Comparison of ENCODE assay signal across 10 mouse cellular contexts in the genomic region with DNA sequence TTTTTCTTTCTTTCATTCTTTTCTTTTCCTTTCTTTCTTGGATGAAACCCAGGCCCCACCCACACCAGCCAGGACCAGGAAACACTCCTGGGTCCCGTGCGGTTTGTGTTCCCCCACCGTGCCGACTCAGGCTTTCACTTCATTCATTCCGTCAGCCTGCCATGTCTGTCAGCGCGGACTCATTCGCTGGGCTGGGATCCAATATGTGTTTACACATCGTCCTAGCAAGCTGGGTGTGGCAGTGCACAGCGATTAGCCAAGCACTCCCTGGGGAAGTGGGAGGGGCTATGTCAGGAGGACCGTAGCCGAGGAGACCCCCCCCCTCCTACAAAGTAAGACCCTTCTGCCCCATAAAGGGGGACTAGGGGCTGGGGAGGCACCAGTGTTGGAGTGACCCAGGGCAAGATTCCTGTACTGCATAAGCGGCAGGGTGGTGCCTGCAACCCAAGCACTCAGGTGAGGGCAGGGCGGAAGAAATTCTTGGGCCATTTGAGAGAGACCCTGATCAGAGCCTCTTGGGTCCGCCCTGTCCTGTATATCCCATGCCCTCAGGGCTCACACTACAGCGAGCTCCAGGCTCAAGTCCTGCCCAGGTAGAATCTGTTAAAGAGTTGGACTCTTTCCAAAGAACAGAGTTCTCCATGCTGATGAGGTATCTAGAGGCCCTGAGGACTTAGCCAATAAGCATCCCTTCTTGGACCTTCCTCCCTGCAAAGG. TPM values are rescaled to one million over a fixed set of nuclear protein-coding genes. Genes with fewer than 3 reads are reported as not detected.
DNase-seq lines count a peak whose midpoint lies in the region; ATAC-seq and TF ChIP-seq lines count a peak whose summit lies in the region.
"Had no signal": no experiment of that assay in that cellular context is flagged by ENCODE, and none has a peak within 500 bp of the region (broad histone marks: within the 10 kb centered on the region; RNA-seq: fewer than 3 reads in every experiment).

No protein-coding gene starts in this region.

- no peak overlapping the region for H3K9ac ChIP-seq in hindbrain, embryonic 14.5 days
- H3K9ac ChIP-seq in ES-Bruce4 (ENCODE audit: low read depth, poor library complexity, severe bottlenecking): no peak overlapping the region

- H3K36me3 ChIP-seq in hindbrain, embryonic 14.5 days (replicated peaks; ENCODE audit: control insufficient read depth, insufficient read depth): no peaks in the 10 kb centered on the region
- H3K36me3 ChIP-seq in hindbrain, embryonic 10.5 days: no peaks in the 10 kb centered on the region
- no peaks in the 10 kb centered on the region for H3K36me3 ChIP-seq in ES-Bruce4 (ENCODE audit: control insufficient read depth, insufficient read depth, low read length, poor library complexity, severe bottlenecking)

- no peak for ATAC-seq in hindbrain, embryonic 14.5 days (ENCODE audit: low FRiP score)
- ATAC-seq in frontal cortex, adult (ENCODE audit: low TSS enrichment): no peak
- ATAC-seq: Patski had no signal

- 57% methylated on average over 16 of the region's 16 CpGs for WGBS in hindbrain, embryonic 14.5 days
- 75% methylated on average over 16 of the region's 16 CpGs for WGBS in hindbrain, embryonic 10.5 days

- no peak for DNase-seq in hindbrain, embryonic 14.5 days (ENCODE audit: low spot score)
- DNase-seq in hindbrain, embryonic 10.5 days (ENCODE audit: low spot score): no peak
- peak; percentile 65 for DNase-seq in fibroblast of lung, adult 2 months (ENCODE audit: low read depth)
- peak; percentile 84 to 92 for DNase-seq in lung, adult 18-20 months
- DNase-seq in kidney, adult 11 months: no peak
- no peak for DNase-seq in ovary, postnatal 10 days (ENCODE audit: low spot score)
- DNase-seq: cerebellum, postnatal 10 days had no signal

- no peaks in the 10 kb centered on the region for H3K27me3 ChIP-seq in hindbrain, embryonic 14.5 days (ENCODE audit: control insufficient read depth, insufficient read depth, low read length)
- H3K27me3 ChIP-seq in hindbrain, embryonic 10.5 days (ENCODE audit: insufficient read depth, poor library complexity, severe bottlenecking): no peaks in the 10 kb centered on the region
- no peaks in the 10 kb centered on the region for H3K27me3 ChIP-seq in ES-Bruce4 (ENCODE audit: control insufficient read depth, insufficient read depth, low read length, poor library complexity, severe bottlenecking)
- H3K27me3 ChIP-seq: Patski had no signal

- H3K27ac ChIP-seq in hindbrain, embryonic 14.5 days: no peak overlapping the region
- no peak overlapping the region for H3K27ac ChIP-seq in hindbrain, embryonic 10.5 days
- H3K27ac ChIP-seq in ES-Bruce4 (ENCODE audit: insufficient read depth, low read length): peak overlapping the region; percentile 33; the same call in 1 of the 2 replicates

- TF ChIP-seq EP300 in ES-Bruce4 (IDR thresholded peaks at IDR 0.05; ENCODE audit: insufficient read depth, low read depth, low read length): no peak

- no peak for TF ChIP-seq CTCF in ES-Bruce4 (IDR thresholded peaks at IDR 0.05; ENCODE audit: low read depth, low read length)

- H3K4me1 ChIP-seq in hindbrain, embryonic 14.5 days (replicated peaks; ENCODE audit: control insufficient read depth, insufficient read depth, low read length): no peaks in the 10 kb centered on the region
- peaks cover 5% of the 10 kb centered on the region; the same call in 1 of the 2 replicates for H3K4me1 ChIP-seq in hindbrain, embryonic 10.5 days (replicated peaks)
- no peaks in the 10 kb centered on the region for H3K4me1 ChIP-seq in ES-Bruce4 (ENCODE audit: control insufficient read depth, insufficient read depth, low read length)

- TF ChIP-seq POLR2A in ES-Bruce4 (IDR thresholded peaks at IDR 0.05; ENCODE audit: insufficient read depth, low read length): no peak

- peak overlapping the region; percentile 12; the same call in 1 of the 2 replicates for H3K4me2 ChIP-seq in hindbrain, embryonic 14.5 days (replicated peaks)

- H3K9me3 ChIP-seq in hindbrain, embryonic 14.5 days (ENCODE audit: control insufficient read depth, low read length): no peaks in the 10 kb centered on the region
- no peaks in the 10 kb centered on the region for H3K9me3 ChIP-seq in hindbrain, embryonic 10.5 days
- H3K9me3 ChIP-seq in ES-Bruce4 (replicated peaks; ENCODE audit: control insufficient read depth, insufficient read depth, low read length, poor library complexity, severe bottlenecking): no peaks in the 10 kb centered on the region

- H3K4me3 ChIP-seq in hindbrain, embryonic 14.5 days (replicated peaks; ENCODE audit: low read length): no peak overlapping the region
- H3K4me3 ChIP-seq in hindbrain, embryonic 10.5 days: no peak overlapping the region
- peak overlapping the region; percentile 11; the same call in 1 of the 2 replicates for H3K4me3 ChIP-seq in ES-Bruce4 (ENCODE audit: low read depth, low read length)

RNA-seq across cellular contexts. Expression of a gene that starts 20.9 kb away (rescaled TPM):
- 0.78 and 1.1 TPM in 2 replicates for polyA plus RNA-seq in hindbrain, embryonic 14.5 days (2014; fragmentation: Nextera tagmentation; extraction: Ambion mirVana)
- 1.7 and 4.3 TPM in 2 replicates for polyA plus RNA-seq in hindbrain, embryonic 10.5 days (2016; fragmentation: Nextera tagmentation; extraction: Ambion mirVana)
- 7.5 and 8.3 TPM in 2 replicates for polyA plus RNA-seq in ES-Bruce4 (2011; ENCODE audit: insufficient read depth, insufficient read length, low read depth, missing spikeins)

RNA-seq across cellular contexts. Expression of a gene that starts 40.9 kb away (rescaled TPM):
- 0.64 and 0.95 TPM in 2 replicates for polyA plus RNA-seq in hindbrain, embryonic 14.5 days (2014; fragmentation: Nextera tagmentation; extraction: Ambion mirVana)
- polyA plus RNA-seq in hindbrain, embryonic 10.5 days (2016; fragmentation: Nextera tagmentation; extraction: Ambion mirVana): 3.3 and 4.4 TPM in 2 replicates
- 44.7 and 51.3 TPM in 2 replicates for polyA plus RNA-seq in ES-Bruce4 (2011; ENCODE audit: insufficient read depth, insufficient read length, low read depth, missing spikeins)

RNA-seq across cellular contexts. Expression of a gene that starts 46.4 kb away (rescaled TPM):
- 6.0 and 7.6 TPM in 2 replicates for polyA plus RNA-seq in hindbrain, embryonic 14.5 days (2014; fragmentation: Nextera tagmentation; extraction: Ambion mirVana)
- polyA plus RNA-seq in hindbrain, embryonic 10.5 days (2016; fragmentation: Nextera tagmentation; extraction: Ambion mirVana): 5.3 and 6.5 TPM in 2 replicates
- polyA plus RNA-seq in ES-Bruce4 (2011; ENCODE audit: insufficient read depth, insufficient read length, low read depth, missing spikeins): 1.6 and 2.8 TPM in 2 replicates

Comparison
In these comparisons a context has a peak if more than half of its experiments do, and no peak if none do; other contexts are left out.
1. DNase-seq: peak in fibroblast of lung, adult 2 months (single experiment) and lung, adult 18-20 months (2 of 2); none in hindbrain, embryonic 14.5 days (single experiment), hindbrain, embryonic 10.5 days (single experiment), kidney, adult 11 months (single experiment) and ovary, postnatal 10 days (single experiment).